In genomic region chr10:17576333-17576750, GRCm38 (mm10) we compare ENCODE assay signal across 11 mouse cellular contexts.
A peak's percentile ranks its signal among the peaks of the same experiment; 100 is the strongest.
DNase-seq lines count a peak whose midpoint lies in the region; ATAC-seq and TF ChIP-seq lines count a peak whose summit lies in the region.
"Had no signal": no experiment of that assay in that cellular context is flagged by ENCODE, and none has a peak within 500 bp of the region (broad histone marks: within the 10 kb centered on the region; RNA-seq: fewer than 3 reads in every experiment).

No protein-coding gene starts in this region.

- H3K27me3 ChIP-seq in forebrain, embryonic 10.5 days (ENCODE audit: poor library complexity, severe bottlenecking), result no peaks in the 10 kb centered on the region
- no peaks in the 10 kb centered on the region for H3K27me3 ChIP-seq in forebrain, embryonic 12.5 days
- H3K27me3 ChIP-seq in liver, adult 2 months (ENCODE audit: control insufficient read depth, insufficient read depth, low read length), result no peaks in the 10 kb centered on the region
- no peaks in the 10 kb centered on the region for H3K27me3 ChIP-seq in kidney, embryonic 15.5 days
- H3K27me3 ChIP-seq in small intestine, adult 2 months (ENCODE audit: control insufficient read depth, insufficient read depth, low read length), result no peaks in the 10 kb centered on the region
- H3K27me3 ChIP-seq: midbrain, embryonic 12.5 days; neural tube, embryonic 15.5 days had no signal

- TF ChIP-seq CTCF in liver, adult 2 months (IDR thresholded peaks at IDR 0.05; ENCODE audit: low read depth, low read length), result no peak
- TF ChIP-seq CTCF in small intestine, adult 2 months (IDR thresholded peaks at IDR 0.05; ENCODE audit: extremely low read depth, insufficient read length, insufficient replicate concordance, low read depth, low read length), result no peak

- peak overlapping the region; percentile 72; the same call in 1 of the 2 replicates for H3K27ac ChIP-seq in forebrain, embryonic 10.5 days
- no peak overlapping the region for H3K27ac ChIP-seq in forebrain, embryonic 12.5 days
- no peak overlapping the region for H3K27ac ChIP-seq in liver, adult 2 months (replicated peaks; ENCODE audit: insufficient read depth, low read depth, low read length)
- H3K27ac ChIP-seq in kidney, embryonic 15.5 days, result peak overlapping the region; percentile 80
- peak overlapping the region; percentile 82 for H3K27ac ChIP-seq in small intestine, adult 2 months (ENCODE audit: insufficient read depth, low read depth, low read length)
- H3K27ac ChIP-seq: midbrain, embryonic 12.5 days; neural tube, embryonic 15.5 days had no signal

- ATAC-seq in forebrain, embryonic 12.5 days (ENCODE audit: low FRiP score), result no peak
- peak; percentile 82 for ATAC-seq in kidney, embryonic 15.5 days (replicated peaks; ENCODE audit: low FRiP score)

- no peaks in the 10 kb centered on the region for H3K79me2 ChIP-seq in liver, adult 2 months (ENCODE audit: control insufficient read depth, insufficient read depth, low read length)

- no peaks in the 10 kb centered on the region for H3K36me3 ChIP-seq in forebrain, embryonic 10.5 days (replicated peaks)
- no peaks in the 10 kb centered on the region for H3K36me3 ChIP-seq in forebrain, embryonic 12.5 days (replicated peaks)
- H3K36me3 ChIP-seq in liver, adult 2 months (ENCODE audit: control insufficient read depth, insufficient read depth, low read length), result no peaks in the 10 kb centered on the region
- no peaks in the 10 kb centered on the region for H3K36me3 ChIP-seq in kidney, embryonic 15.5 days
- no peaks in the 10 kb centered on the region for H3K36me3 ChIP-seq in small intestine, adult 2 months (ENCODE audit: control insufficient read depth, insufficient read depth, low read length)
- H3K36me3 ChIP-seq: midbrain, embryonic 12.5 days; neural tube, embryonic 15.5 days had no signal

- TF ChIP-seq POLR2A in liver, adult 2 months (IDR thresholded peaks at IDR 0.05; ENCODE audit: extremely low read depth, insufficient read depth, low read length), result no peak
- TF ChIP-seq POLR2A in small intestine, adult 2 months (IDR thresholded peaks at IDR 0.05; ENCODE audit: low read depth, low read length), result no peak

- H3K4me2 ChIP-seq in forebrain, embryonic 12.5 days, result no peak overlapping the region
- no peak overlapping the region for H3K4me2 ChIP-seq in kidney, embryonic 15.5 days
- H3K4me2 ChIP-seq: midbrain, embryonic 12.5 days; neural tube, embryonic 15.5 days had no signal

- H3K4me1 ChIP-seq in forebrain, embryonic 10.5 days, result peaks cover 24% of the 10 kb centered on the region
- H3K4me1 ChIP-seq in forebrain, embryonic 12.5 days, result peaks cover 7% of the 10 kb centered on the region; the same call in 1 of the 2 replicates
- no peaks in the 10 kb centered on the region for H3K4me1 ChIP-seq in liver, adult 2 months (ENCODE audit: control insufficient read depth, insufficient read depth, low read length)
- peaks cover 16% of the 10 kb centered on the region for H3K4me1 ChIP-seq in kidney, embryonic 15.5 days
- peaks cover 17% of the 10 kb centered on the region; the same call in 1 of the 2 replicates for H3K4me1 ChIP-seq in small intestine, adult 2 months (ENCODE audit: control insufficient read depth, insufficient read depth, insufficient read length, low read length)
- H3K4me1 ChIP-seq: neural tube, embryonic 15.5 days had no signal

- H3K4me3 ChIP-seq in forebrain, embryonic 10.5 days, result no peak overlapping the region
- no peak overlapping the region for H3K4me3 ChIP-seq in forebrain, embryonic 12.5 days (replicated peaks)
- H3K4me3 ChIP-seq in liver, adult 2 months (ENCODE audit: insufficient read depth, low read depth, low read length), result no peak overlapping the region
- no peak overlapping the region for H3K4me3 ChIP-seq in kidney, embryonic 15.5 days (replicated peaks)
- no peak overlapping the region for H3K4me3 ChIP-seq in small intestine, adult 2 months (ENCODE audit: low read depth, low read length)
- H3K4me3 ChIP-seq: midbrain, embryonic 12.5 days; neural tube, embryonic 15.5 days had no signal

- DNase-seq in forebrain, embryonic 10.5 days (ENCODE audit: extremely low spot score, low spot score), result no peak
- peak; percentile 80 for DNase-seq in liver, adult 2 months (ENCODE audit: extremely low read depth, low read depth, low spot score)
- DNase-seq in liver, result no peak
- DNase-seq in adrenal gland, adult (ENCODE audit: inconsistent age in 2 of 2, low spot score in 1 of 2), result no peak
- DNase-seq in lung, postnatal 25 days (ENCODE audit: low spot score), result no peak
- DNase-seq: thymus, postnatal 4 days had no signal

- H3K9me3 ChIP-seq in forebrain, embryonic 10.5 days, result peaks cover 6% of the 10 kb centered on the region; the same call in 1 of the 2 replicates
- H3K9me3 ChIP-seq in forebrain, embryonic 12.5 days, result no peaks in the 10 kb centered on the region
- no peaks in the 10 kb centered on the region for H3K9me3 ChIP-seq in kidney, embryonic 15.5 days (replicated peaks)
- H3K9me3 ChIP-seq: midbrain, embryonic 12.5 days; neural tube, embryonic 15.5 days had no signal

- no peak overlapping the region for H3K9ac ChIP-seq in forebrain, embryonic 12.5 days
- H3K9ac ChIP-seq in liver, adult 2 months (ENCODE audit: low read depth, low read length), result no peak overlapping the region
- no peak overlapping the region for H3K9ac ChIP-seq in kidney, embryonic 15.5 days
- H3K9ac ChIP-seq: midbrain, embryonic 12.5 days; neural tube, embryonic 15.5 days had no signal

Comparison
In these comparisons a context has a peak if more than half of its experiments do, and no peak if none do; other contexts are left out.
1. H3K27ac ChIP-seq: peak in forebrain, embryonic 10.5 days (single experiment), kidney, embryonic 15.5 days (single experiment) and small intestine, adult 2 months (single experiment); none in forebrain, embryonic 12.5 days (single experiment) and liver, adult 2 months (single experiment).